Mouse (Mus musculus) olfactory bulb, adult 2 months (tissue): Measurements from ENCODE around the gene Mef2d. TPM values are rescaled to one million over a fixed set of nuclear protein-coding genes. Genes with fewer than 3 reads are reported as not detected.

ENCODE experiments used
- H3K27ac ChIP-seq: fragments of 200-500 bp; 2 replicates; pipeline ENCODE4 v1.5.1; 2012; ENCODE audit warnings: low read depth, low read length; ENCODE audit not compliant: insufficient read depth
- H3K4me1 ChIP-seq: fragments of 200-500 bp; 2 replicates; pipeline ENCODE4 v1.6.1; 2012; ENCODE audit warnings: low read length; ENCODE audit not compliant: control insufficient read depth, insufficient read depth
- H3K4me3 ChIP-seq: fragments of 200-500 bp; 2 replicates; pipeline ENCODE4 v1.5.1; 2012; ENCODE audit warnings: mild to moderate bottlenecking, low read depth, low read length, moderate library complexity; ENCODE audit not compliant: insufficient read depth
- CTCF ChIP-seq: fragments of 200-500 bp; IDR thresholded peaks from 2 replicates; pipeline ENCODE4 v1.5.1; 2012; ENCODE audit warnings: low read depth, mild to moderate bottlenecking, low read length, moderate library complexity; ENCODE audit not compliant: insufficient read depth
- POLR2A ChIP-seq: fragments of 200-500 bp; IDR thresholded peaks from 2 replicates; pipeline ENCODE4 v1.6.1; 2012; ENCODE audit warnings: mild to moderate bottlenecking, low read depth, low read length, moderate library complexity; ENCODE audit not compliant: insufficient read depth
- WGBS: fragments of 180-500 bp; shearing (Covaris S2); methylation state at CpG from one replicate; pipeline ENCODE4 v1.1.7; 2018; 5-methylcytosine and 5-hydroxymethylcytosine counted together
- polyA plus RNA-seq: library from polyadenylated mRNA; stranded (reverse); fragments of >200 nt; gene quantifications from 2 replicates; pipeline ENCODE4 v1.2.4, GENCODE M21; 2012; ENCODE audit warnings: low replicate concordance; ENCODE audit not compliant: missing spikeins, insufficient read depth, insufficient read length

Gene Mef2d
- 460 TPM in 1 of 2 replicates, not detected in the other for polyA plus RNA-seq

DNA sequence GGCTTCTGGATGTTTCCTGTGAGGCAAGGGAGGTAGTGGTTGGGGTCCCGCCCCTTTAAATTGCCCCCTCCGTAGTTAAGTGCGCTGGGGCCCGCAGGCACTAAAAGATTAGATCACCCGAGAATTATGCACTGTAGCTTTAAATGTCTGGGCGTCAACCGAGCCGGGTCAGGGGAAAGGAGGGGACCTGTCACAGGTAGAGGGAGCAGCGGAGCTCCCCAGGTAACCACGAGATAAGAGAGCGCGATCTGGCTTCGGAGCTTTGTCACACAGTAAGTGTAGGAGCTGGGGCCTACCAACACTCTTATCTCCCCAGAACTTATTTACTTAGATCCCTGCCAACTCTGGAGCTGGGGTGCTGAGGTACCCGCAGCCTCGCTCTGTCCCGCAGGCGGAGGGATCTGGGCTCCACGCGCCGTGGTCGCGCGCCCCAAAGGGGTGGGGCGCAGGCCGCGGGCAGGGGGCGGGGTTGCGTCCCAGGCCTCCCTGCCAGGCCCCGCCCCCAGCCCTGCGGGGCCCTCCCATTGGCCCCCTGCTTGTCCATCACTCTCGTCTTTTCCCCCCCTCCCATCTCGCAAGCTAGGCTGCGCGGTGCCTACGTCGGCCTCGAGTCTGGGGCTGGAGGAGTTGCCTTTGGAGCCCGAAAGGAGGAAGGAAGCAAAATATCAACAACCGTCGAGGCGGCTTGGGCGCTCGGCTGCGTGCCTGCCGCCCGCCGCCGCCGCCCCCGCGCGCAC, at the start of gene Mef2d:
Gene Mef2d, plus strand, starts transcription at position 586 of the 737 bp plus-strand sequence.
- peaks cover 54% of the 10 kb centered on the region for H3K4me1 ChIP-seq
- TF ChIP-seq CTCF = no peak
- TF ChIP-seq POLR2A = peak; percentile 71

DNA sequence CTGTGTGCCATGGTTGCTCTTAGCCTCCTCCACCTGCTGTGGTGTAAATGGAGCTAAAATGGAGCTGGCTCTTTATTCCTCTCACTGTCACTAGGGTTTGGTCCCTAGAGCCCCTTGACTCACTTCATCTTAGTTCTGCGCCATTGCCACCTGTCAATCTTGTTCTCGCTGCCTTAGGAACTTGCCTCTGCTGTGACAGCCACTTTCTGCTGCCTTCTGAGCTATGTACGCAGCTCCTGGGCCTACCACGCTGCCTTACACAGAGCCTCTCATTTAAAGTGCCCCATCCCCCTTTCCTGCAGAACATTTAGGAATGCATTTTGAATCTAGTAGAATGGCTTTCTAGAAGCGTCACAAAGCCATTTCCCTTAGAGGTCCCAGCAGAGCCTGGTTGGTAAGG, 48.0 kb upstream of the Mef2d start:
- TF ChIP-seq CTCF (no peak), POLR2A (no peak)
- no peak overlapping the region for H3K27ac ChIP-seq
- peaks cover 8% of the 10 kb centered on the region; the same call in 1 of the 2 replicates for H3K4me1 ChIP-seq
- no peak overlapping the region for H3K4me3 ChIP-seq
- 69% methylated on average over 5 of the region's 5 CpGs for WGBS

More for the DNA sequence above, at the start of gene Mef2d:
- Histone ChIP-seq H3K4me3 (peak within 1 kb of the TSS; percentile 68), H3K27ac (peak within 1 kb of the TSS; percentile 99)
- WGBS = under 1% methylated on average over 52 of the region's 52 CpGs

DNA sequence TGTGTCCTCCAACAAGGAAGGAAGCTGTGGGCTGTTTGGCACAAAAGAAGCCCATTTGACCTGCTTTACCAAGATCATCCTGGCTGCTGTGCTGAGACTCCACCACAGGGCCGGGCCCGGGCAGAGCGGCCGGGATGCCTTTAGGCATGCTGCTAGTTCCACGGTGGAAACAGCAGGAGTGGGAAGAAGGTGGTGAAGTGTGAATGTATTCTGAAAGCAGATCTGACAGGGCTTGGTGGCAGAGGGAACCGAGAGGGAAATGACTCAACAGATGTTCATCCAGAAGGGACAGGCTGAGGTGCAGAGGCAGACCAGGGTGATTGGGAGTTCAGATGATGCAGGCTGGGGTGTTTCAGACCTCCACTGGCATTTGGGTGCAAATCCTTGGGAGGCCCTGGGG, 44.5 kb upstream of the Mef2d start:
- Histone ChIP-seq H3K4me1 (peaks cover 8% of the 10 kb centered on the region; the same call in 1 of the 2 replicates), H3K4me3 (no peak overlapping the region), H3K27ac (no peak overlapping the region)
- WGBS = 66% methylated on average over 6 of the region's 6 CpGs
- TF ChIP-seq POLR2A = no peak
- TF ChIP-seq CTCF = no peak

DNA sequence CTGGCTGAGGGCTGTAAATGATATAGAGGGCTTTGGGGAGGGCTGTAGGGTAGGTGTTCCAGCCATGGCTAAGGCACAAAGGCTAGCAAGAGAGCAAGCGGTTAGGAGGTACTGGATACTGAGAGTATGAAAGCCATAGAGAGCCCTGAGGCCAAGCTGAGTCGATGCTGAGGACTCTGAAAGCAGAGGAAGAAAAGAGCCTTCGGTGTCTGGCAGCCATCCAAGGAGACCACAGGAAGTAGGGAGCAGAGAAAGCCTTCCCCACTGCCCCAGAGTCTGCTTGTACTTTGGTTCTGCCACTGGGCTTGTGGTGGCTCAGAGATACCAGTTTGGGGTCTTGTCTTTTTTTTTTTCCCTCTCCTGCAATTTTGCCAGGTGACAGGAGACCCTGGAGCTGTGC, 41.9 kb upstream of the Mef2d start:
- no peak overlapping the region for H3K4me3 ChIP-seq
- H3K4me1 ChIP-seq = no peaks in the 10 kb centered on the region; the same call in 1 of the 2 replicates
- TF ChIP-seq POLR2A (no peak), CTCF (no peak)
- no peak overlapping the region for H3K27ac ChIP-seq
- 45% methylated on average over 3 of the region's 3 CpGs for WGBS

DNA sequence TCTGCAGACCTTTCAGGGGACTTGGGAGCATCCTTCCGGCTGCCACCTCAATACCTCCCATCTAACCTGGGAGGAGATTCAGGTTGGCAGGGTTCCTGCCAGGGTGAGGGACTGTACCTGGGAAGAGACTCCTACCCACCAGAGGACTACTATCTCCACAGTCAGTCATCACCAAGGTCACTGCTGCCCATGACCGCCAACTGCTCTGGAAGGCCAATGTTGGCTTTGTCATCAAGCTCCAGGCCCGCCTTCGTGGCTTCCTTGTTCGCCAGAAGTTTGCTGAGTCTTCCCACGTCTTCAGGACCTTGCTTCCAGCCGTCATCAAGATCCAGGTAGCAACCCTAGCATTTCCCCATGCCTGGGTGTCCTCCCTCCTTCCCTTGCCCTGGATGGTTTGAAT, 40.4 kb upstream of the Mef2d start:
- TF ChIP-seq POLR2A = no peak
- no peak for TF ChIP-seq CTCF
- no peak overlapping the region for H3K4me3 ChIP-seq
- 95% methylated on average over 7 of the region's 7 CpGs for WGBS
- H3K4me1 ChIP-seq = no peaks in the 10 kb centered on the region; the same call in 1 of the 2 replicates
- no peak overlapping the region for H3K27ac ChIP-seq

DNA sequence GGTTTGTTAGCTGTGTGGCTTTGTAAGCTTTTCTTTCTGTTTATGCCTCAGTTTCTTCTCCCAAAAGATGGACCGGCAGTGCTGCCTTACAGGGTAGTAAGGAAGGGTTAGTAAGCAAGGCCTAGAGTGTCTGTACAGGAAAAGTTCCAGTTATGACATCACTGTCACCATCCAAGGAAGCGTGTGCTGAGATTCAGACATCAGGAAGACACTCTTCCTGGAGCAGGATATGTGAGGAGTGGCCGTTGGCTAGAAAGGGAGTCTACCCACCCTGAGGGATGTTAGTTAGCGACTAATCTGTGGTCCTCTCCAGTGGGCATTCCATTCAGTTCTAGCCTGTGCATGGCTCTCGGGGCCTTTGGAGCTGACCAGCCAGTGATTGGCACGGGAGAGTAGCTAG, 40.0 kb upstream of the Mef2d start:
- Histone ChIP-seq H3K4me3 (no peak overlapping the region), H3K27ac (no peak overlapping the region), H3K4me1 (no peaks in the 10 kb centered on the region; the same call in 1 of the 2 replicates)
- no peak for TF ChIP-seq CTCF
- TF ChIP-seq POLR2A = no peak
- 96% methylated on average over 6 of the region's 6 CpGs for WGBS

DNA sequence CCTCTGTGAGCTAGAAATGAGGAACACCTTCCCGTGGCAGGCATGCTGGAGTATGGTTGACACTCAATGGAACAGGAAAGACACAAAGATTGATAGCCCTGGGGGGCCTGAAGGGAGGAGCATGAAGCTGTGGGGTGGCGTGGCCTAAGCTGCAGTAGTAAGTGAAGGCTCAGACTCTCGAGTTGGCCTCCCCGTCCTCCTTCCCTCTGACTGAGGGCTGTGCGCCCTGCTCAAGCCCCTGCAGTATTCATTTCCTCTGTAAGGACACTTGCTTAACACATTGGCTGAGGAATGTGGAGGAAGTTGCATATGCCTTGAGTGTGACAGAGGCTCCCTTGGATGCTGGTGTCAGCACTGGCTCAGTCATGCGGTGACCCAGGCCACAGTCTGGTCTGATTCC, 39.6 kb upstream of the Mef2d start:
- Histone ChIP-seq H3K4me3 (no peak overlapping the region), H3K27ac (no peak overlapping the region), H3K4me1 (no peaks in the 10 kb centered on the region; the same call in 1 of the 2 replicates)
- TF ChIP-seq CTCF (no peak), POLR2A (no peak)
- 79% methylated on average over 6 of the region's 6 CpGs for WGBS

DNA sequence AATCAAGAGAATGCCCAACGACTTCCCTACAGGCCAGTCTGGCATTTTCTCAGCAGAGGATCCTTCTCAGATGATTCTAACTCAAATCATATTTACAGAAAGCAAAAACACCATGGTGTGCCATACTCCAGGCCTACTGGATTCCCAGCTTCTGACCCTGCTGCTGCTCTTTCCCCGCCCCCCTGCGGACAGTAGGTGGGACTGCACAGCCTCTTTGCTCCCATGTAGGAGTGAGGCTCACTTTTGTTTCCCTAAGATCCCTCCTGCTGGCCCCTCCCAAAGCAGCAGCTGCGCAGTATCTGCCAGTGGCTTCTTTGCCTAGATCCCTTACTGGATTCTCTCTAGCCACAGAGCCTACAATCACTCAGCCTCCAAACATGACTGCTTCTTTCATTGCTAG, 36.0 kb upstream of the Mef2d start:
- WGBS = 84% methylated on average over 4 of the region's 4 CpGs
- Histone ChIP-seq H3K27ac (no peak overlapping the region), H3K4me3 (no peak overlapping the region), H3K4me1 (no peaks in the 10 kb centered on the region)
- no peak for TF ChIP-seq CTCF

DNA sequence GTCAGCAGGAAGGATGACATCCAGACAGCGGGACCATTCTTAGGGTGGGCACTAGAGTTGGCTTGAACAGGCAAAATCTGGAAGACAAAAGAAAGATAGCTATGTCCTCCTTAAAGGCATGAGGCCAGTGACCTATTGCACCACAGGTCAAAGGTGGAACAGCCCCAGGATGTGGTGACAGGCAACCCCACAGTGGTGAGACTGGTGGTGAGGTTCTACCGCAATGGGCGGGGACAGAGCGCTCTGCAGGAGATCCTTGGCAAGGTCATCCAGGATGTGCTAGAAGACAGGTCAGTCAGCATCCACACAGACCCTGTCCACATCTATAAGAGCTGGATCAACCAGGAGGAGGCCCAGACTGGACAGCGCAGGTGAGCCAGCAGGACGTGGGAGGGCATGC, 33.0 kb upstream of the Mef2d start:
- no peak overlapping the region for H3K27ac ChIP-seq
- H3K4me1 ChIP-seq = no peaks in the 10 kb centered on the region
- WGBS = 91% methylated on average over 6 of the region's 6 CpGs
- TF ChIP-seq CTCF = no peak
- no peak for TF ChIP-seq POLR2A
- H3K4me3 ChIP-seq = no peak overlapping the region

DNA sequence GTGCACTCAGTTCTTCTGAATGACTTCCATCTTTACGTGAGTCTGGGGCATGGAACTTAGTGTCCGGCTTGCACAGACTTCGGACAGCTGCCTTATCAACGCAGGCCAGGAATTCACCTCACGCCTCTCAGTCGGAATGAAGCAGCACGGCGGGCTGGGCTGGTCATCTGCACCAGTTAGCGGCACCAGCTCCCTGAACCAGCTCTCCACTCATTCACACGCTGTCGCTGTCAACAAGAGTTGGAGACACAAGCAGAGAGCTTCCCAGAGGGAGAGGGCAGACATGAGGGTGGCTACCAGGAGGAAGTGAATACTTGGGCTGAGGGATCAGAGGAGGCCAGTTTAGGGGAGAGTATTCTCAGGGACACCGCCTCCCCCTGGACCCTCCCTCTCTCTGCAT, 27.8 kb upstream of the Mef2d start:
- WGBS = 95% methylated on average over 12 of the region's 12 CpGs
- Histone ChIP-seq H3K27ac (no peak overlapping the region), H3K4me3 (no peak overlapping the region), H3K4me1 (no peaks in the 10 kb centered on the region)
- TF ChIP-seq POLR2A (no peak), CTCF (no peak)
